16 mouse cellular contexts compared by ENCODE assay signal in the genomic region with DNA sequence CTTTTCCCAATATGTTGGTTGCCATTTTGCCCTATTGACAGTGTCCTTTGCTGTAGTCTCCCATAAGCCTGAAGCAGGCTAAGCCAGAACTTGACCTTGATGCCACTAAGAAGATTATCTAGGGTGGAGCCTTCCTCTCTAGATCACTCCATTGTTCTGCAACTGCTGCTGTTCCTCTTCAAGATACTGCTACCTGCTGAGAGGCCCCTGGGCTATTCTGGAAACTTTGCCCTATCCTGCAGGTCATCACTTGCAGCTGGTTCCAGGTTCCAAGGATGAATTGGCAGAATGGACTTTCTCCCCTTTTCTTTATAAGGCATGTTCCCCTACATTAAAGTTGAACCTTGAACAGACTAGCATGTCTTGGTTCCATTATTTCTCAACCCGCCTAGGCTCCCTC.
"Had no signal": no experiment of that assay in that cellular context is flagged by ENCODE, and none has a peak within 500 bp of the region (broad histone marks: within the 10 kb centered on the region; RNA-seq: fewer than 3 reads in every experiment).

No protein-coding gene starts in this region.

- DNase-seq: heart, postnatal 10 days; heart, postnatal 14 days; heart, postnatal 36 days; heart, postnatal 4 days; kidney, adult 11 months; kidney, adult 18-20 months; kidney, adult 2 months; kidney, adult 8-10 months; kidney, adult 9 months; kidney, postnatal 10 days; kidney, postnatal 14 days; kidney, postnatal 25 days; kidney, postnatal 36 days; kidney, postnatal 4 days; layer of hippocampus, adult 9-11 months; layer of hippocampus, postnatal 36 days had no signal
